Mouse (Mus musculus) lung, embryonic 15.5 days (tissue): ENCODE data around the gene Cpeb4. TPM values are rescaled to one million over a fixed set of nuclear protein-coding genes. Genes with fewer than 3 reads are reported as not detected.
"Not testable (repeated sequence)": the region's sequence is repeated elsewhere in the genome, so short reads cannot be mapped to it uniquely, and the experiment has no call there.

ENCODE experiments used
- ATAC-seq: fragments of 200-750 bp; cut with Nextera tagmentation; 2 replicates; pipeline ENCODE4 v1.8.0; 2017; ENCODE audit warnings: moderate number of reproducible peaks, borderline replicate concordance; ENCODE audit not compliant: low FRiP score, low TSS enrichment; ENCODE audit errors: extremely low read depth
- H3K27ac ChIP-seq: fragments of 300-500 bp; sonication (generic); 2 replicates; pipeline ENCODE4 v1.5.1; 2015; ENCODE audit warnings: moderate library complexity, mild to moderate bottlenecking, inconsistent platforms
- H3K27me3 ChIP-seq: fragments of 300-500 bp; sonication (generic); 2 replicates; pipeline ENCODE4 v1.6.1; 2015; ENCODE audit warnings: inconsistent platforms
- H3K36me3 ChIP-seq: fragments of 300-500 bp; sonication (generic); 2 replicates; pipeline ENCODE4 v1.6.1; 2015; ENCODE audit warnings: inconsistent platforms
- H3K4me1 ChIP-seq: fragments of 300-500 bp; sonication (generic); 2 replicates; pipeline ENCODE4 v1.6.1; 2015; ENCODE audit warnings: inconsistent platforms
- H3K4me2 ChIP-seq: fragments of 300-500 bp; sonication (generic); 2 replicates; pipeline ENCODE4 v1.6.1; 2015; ENCODE audit warnings: inconsistent platforms, mild to moderate bottlenecking, moderate library complexity
- H3K4me3 ChIP-seq: fragments of 300-500 bp; sonication (generic); 2 replicates; pipeline ENCODE4 v1.5.1; 2015; ENCODE audit warnings: mild to moderate bottlenecking, inconsistent platforms
- H3K9ac ChIP-seq: fragments of 300-500 bp; sonication (generic); 2 replicates; pipeline ENCODE4 v1.6.1; 2015; ENCODE audit warnings: inconsistent platforms
- H3K9me3 ChIP-seq: fragments of 300-500 bp; sonication (generic); 2 replicates; pipeline ENCODE4 v1.6.1; 2016; ENCODE audit warnings: inconsistent platforms
- WGBS: fragments of 180-500 bp; shearing (Covaris S2); methylation state at CpG from one replicate; pipeline ENCODE4 v1.1.7; 2015; 5-methylcytosine and 5-hydroxymethylcytosine counted together
- polyA plus RNA-seq: library from polyadenylated mRNA; unstranded; fragments of >200 nt; fragmentation: Nextera tagmentation; extraction: Ambion mirVana; gene quantifications from 2 replicates; pipeline ENCODE4 v1.2.1, GENCODE M21; 2015

The Cpeb4 gene
- polyA plus RNA-seq, 1 experiment from 2014 or later, result 3.3 TPM

DNA sequence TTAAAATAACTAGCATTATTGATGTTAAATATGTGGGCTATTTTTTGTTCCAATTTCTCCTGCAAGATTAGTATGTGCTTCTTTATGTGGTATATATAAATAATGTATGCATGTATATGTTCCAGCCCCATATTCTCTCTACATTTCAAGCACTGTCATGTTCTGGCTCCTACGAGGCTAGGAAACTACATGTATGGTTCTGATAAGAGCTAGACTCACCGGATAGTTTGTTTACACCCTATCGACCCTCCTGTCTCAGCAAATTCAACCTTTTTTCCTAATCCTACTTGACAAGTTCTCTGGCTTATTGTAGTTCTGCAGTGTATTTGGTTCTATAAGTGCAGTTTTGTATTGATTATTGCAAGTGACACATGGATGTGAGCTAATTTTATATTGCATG lies 36.7 kb upstream of the Cpeb4 start:
- H3K9ac ChIP-seq, result no peak overlapping the region
- H3K4me2 ChIP-seq, result no peak overlapping the region
- no peaks in the 10 kb centered on the region for H3K27me3 ChIP-seq
- no peak overlapping the region for H3K27ac ChIP-seq
- H3K4me1 ChIP-seq, result peaks cover 19% of the 10 kb centered on the region; the same call in 1 of the 2 replicates
- no peak for ATAC-seq
- 47% methylated on average over 3 of the region's 3 CpGs for whole genome bisulfite sequencing
- no peaks in the 10 kb centered on the region for H3K9me3 ChIP-seq
- no peak overlapping the region for H3K4me3 ChIP-seq
- H3K36me3 ChIP-seq, result no peaks in the 10 kb centered on the region

DNA sequence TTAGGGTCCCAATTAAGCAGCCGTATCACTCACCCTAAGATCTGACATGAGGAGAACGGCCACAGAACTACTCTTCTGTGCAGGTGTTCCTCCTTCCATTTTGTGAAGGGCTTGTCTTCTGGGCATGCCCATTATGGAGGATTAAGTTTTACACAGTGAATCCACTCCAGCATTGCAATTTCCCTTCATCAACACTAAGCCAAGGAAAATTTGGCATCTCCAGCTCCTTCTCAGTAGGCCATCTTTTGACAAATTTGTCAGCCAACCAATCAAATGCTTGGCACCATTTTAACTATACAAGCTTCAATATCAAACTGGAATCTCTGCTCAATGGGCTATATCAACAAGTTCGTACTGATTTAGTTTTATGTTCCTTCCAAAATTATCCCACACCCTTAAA lies 34.8 kb upstream of the Cpeb4 start:
- no peak overlapping the region for H3K9ac ChIP-seq
- H3K36me3 ChIP-seq, result no peaks in the 10 kb centered on the region
- peaks cover 12% of the 10 kb centered on the region; the same call in 1 of the 2 replicates for H3K4me1 ChIP-seq
- no peak overlapping the region for H3K4me3 ChIP-seq
- H3K9me3 ChIP-seq, result no peaks in the 10 kb centered on the region
- ATAC-seq, result no peak
- no peak overlapping the region for H3K27ac ChIP-seq
- no peaks in the 10 kb centered on the region for H3K27me3 ChIP-seq
- 92% methylated on average over 3 of the region's 3 CpGs for WGBS
- H3K4me2 ChIP-seq, result no peak overlapping the region

GRCm38 (mm10) chr11:31837753-31838152 lies 34.3 kb upstream of the Cpeb4 start:
- Histone ChIP-seq H3K27me3 (no peaks in the 10 kb centered on the region), H3K4me1 (peaks cover 12% of the 10 kb centered on the region; the same call in 1 of the 2 replicates), H3K36me3 (no peaks in the 10 kb centered on the region), H3K9me3 (no peaks in the 10 kb centered on the region), H3K27ac (no peak overlapping the region), H3K9ac (no peak overlapping the region), H3K4me3 (no peak overlapping the region), H3K4me2 (no peak overlapping the region)
- no peak for ATAC-seq
- WGBS, result 82% methylated on average over 4 of the region's 4 CpGs

- no peaks in the 10 kb centered on the region for H3K9me3 ChIP-seq
- no peaks in the 10 kb centered on the region for H3K36me3 ChIP-seq
- H3K4me3 ChIP-seq, result no peak overlapping the region
- no peak overlapping the region for H3K4me2 ChIP-seq
- peaks cover 12% of the 10 kb centered on the region; the same call in 1 of the 2 replicates for H3K4me1 ChIP-seq
- H3K9ac ChIP-seq, result no peak overlapping the region
- peak; percentile 75 for ATAC-seq
- H3K27me3 ChIP-seq, result no peaks in the 10 kb centered on the region
- H3K27ac ChIP-seq, result 0 out of 2 replicates have a peak overlapping the region, but pooled peaks have one; percentile 16
- WGBS, result 33% methylated on average over 7 of the region's 7 CpGs
Measured at GRCm38 (mm10) chr11:31838442-31839083, 33.4 kb upstream of the Cpeb4 start.

- H3K4me2 ChIP-seq, result no peak overlapping the region
Measured at GRCm38 (mm10) chr11:31839084-31839460, 32.9 kb upstream of the Cpeb4 start.

GRCm38 (mm10) chr11:31842171-31842959 lies 29.6 kb upstream of the Cpeb4 start:
- no peak for ATAC-seq
- WGBS, result 74% methylated on average over 5 of the region's 5 CpGs

More at GRCm38 (mm10) chr11:31839084-31839460, 32.9 kb upstream of the Cpeb4 start:
- Histone ChIP-seq H3K27ac (0 out of 2 replicates have a peak overlapping the region, but pooled peaks have one; percentile 16), H3K27me3 (no peaks in the 10 kb centered on the region), H3K36me3 (no peaks in the 10 kb centered on the region), H3K4me3 (no peak overlapping the region), H3K9me3 (no peaks in the 10 kb centered on the region), H3K9ac (no peak overlapping the region), H3K4me1 (peaks cover 12% of the 10 kb centered on the region; the same call in 1 of the 2 replicates)
- ATAC-seq, result no peak
- 68% methylated on average over 6 of the region's 6 CpGs for WGBS

DNA sequence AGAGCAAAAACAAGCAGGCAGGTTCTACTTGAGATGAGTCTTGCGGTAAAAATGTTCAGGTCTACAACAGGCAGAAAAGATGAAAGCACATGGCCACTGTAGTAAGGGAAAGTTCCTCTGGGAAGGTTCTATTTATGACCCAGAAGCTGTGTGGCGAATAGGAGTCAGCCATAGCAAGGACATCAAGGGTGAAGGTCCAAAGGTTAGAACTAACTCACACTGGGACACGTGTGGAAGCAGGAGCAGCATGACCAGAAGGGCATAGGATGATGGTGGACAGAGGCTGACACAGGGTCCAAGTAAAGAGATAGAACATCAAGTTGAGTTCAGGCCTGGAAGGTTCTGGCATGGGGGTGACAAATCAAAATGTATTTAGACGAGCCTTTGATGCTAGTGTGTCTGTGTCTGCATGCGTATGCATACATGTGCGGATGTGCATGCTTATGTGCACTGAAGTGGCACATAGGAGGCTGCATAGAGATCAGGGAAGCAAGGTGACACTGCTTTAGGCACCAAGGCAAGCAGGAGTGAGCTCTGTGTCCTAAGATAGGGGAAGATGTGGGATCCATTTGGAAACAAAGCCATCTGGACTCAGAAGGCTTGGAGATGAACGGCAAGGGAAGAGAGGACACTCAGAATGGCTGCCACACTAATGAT lies 28.7 kb upstream of the Cpeb4 start:
- Histone ChIP-seq H3K27me3 (no peaks in the 10 kb centered on the region), H3K4me1 (peaks cover 11% of the 10 kb centered on the region; the same call in 1 of the 2 replicates), H3K9ac (no peak overlapping the region), H3K27ac (no peak overlapping the region), H3K36me3 (no peaks in the 10 kb centered on the region), H3K9me3 (no peaks in the 10 kb centered on the region), H3K4me2 (no peak overlapping the region), H3K4me3 (no peak overlapping the region)
- ATAC-seq, result no peak
- 82% methylated on average over 7 of the region's 7 CpGs for WGBS

More at GRCm38 (mm10) chr11:31842171-31842959, 29.6 kb upstream of the Cpeb4 start:
- Histone ChIP-seq H3K36me3 (no peaks in the 10 kb centered on the region), H3K9me3 (no peaks in the 10 kb centered on the region), H3K4me2 (no peak overlapping the region), H3K27ac (no peak overlapping the region), H3K9ac (no peak overlapping the region), H3K27me3 (no peaks in the 10 kb centered on the region), H3K4me1 (peaks cover 12% of the 10 kb centered on the region; the same call in 1 of the 2 replicates), H3K4me3 (no peak overlapping the region)

DNA sequence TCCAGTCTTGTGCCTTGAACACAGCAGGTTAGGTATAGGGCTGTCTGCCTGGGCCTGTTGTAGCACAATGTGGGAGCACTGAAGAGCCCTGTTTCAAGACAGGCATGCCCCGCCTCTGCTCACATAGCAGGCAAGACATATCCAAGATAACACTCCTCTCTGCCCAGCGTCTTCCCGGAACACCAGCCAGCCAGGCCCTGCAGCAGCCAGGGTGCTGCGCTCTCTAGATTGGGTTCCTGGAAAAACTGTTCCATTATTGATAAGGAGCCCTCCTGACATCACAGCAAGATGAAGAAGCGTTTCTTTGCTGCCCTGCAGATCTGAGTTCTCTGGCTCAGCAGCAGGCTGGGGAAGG lies 28.2 kb upstream of the Cpeb4 start:
- WGBS, result 50% methylated on average over 5 of the region's 5 CpGs
- Histone ChIP-seq H3K27ac (no peak overlapping the region), H3K27me3 (no peaks in the 10 kb centered on the region), H3K9ac (no peak overlapping the region), H3K4me3 (no peak overlapping the region), H3K4me2 (no peak overlapping the region), H3K36me3 (no peaks in the 10 kb centered on the region), H3K9me3 (no peaks in the 10 kb centered on the region), H3K4me1 (peaks cover 6% of the 10 kb centered on the region; the same call in 1 of the 2 replicates)
- ATAC-seq, result peak; percentile 74; the same call in 1 of the 2 replicates

- not testable (repeated sequence) for H3K4me3 ChIP-seq, H3K36me3 ChIP-seq, H3K4me2 ChIP-seq, H3K9ac ChIP-seq, H3K4me1 ChIP-seq, ATAC-seq, H3K9me3 ChIP-seq, H3K27me3 ChIP-seq, H3K27ac ChIP-seq
- 90% methylated on average over 1 of the region's 1 CpGs for WGBS
Measured at GRCm38 (mm10) chr11:31845111-31845510, 26.9 kb upstream of the Cpeb4 start.

GRCm38 (mm10) chr11:31846771-31847468 lies 25.1 kb upstream of the Cpeb4 start:
- no peak for ATAC-seq
- WGBS, result 74% methylated on average over 9 of the region's 9 CpGs
- H3K4me3 ChIP-seq, result no peak overlapping the region
- H3K9ac ChIP-seq, result no peak overlapping the region
- H3K36me3 ChIP-seq, result no peaks in the 10 kb centered on the region
- no peak overlapping the region for H3K27ac ChIP-seq
- no peak overlapping the region for H3K4me2 ChIP-seq
- H3K4me1 ChIP-seq, result peaks cover 6% of the 10 kb centered on the region; the same call in 1 of the 2 replicates
- H3K27me3 ChIP-seq, result no peaks in the 10 kb centered on the region
- H3K9me3 ChIP-seq, result no peaks in the 10 kb centered on the region

DNA sequence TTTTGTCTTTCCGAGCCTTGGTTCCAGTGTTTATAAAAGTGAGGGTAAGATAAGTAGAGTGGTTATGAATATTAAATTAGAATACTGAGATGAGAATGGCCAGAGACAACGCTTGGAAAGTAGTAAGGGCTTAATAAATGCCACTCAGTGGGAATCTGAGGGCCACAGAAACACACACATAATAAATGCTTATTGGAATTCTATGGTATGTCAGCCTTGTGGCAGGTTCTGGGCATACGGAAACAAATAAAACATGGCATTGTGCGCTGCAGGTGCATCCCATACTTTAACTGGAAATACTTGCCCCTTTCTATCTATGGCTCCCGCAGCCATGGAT lies 24.6 kb upstream of the Cpeb4 start:
- WGBS, result 82% methylated on average over 5 of the region's 5 CpGs
- ATAC-seq, result no peak
- no peaks in the 10 kb centered on the region for H3K9me3 ChIP-seq
- no peak overlapping the region for H3K27ac ChIP-seq
- no peak overlapping the region for H3K4me2 ChIP-seq
- no peaks in the 10 kb centered on the region for H3K36me3 ChIP-seq
- no peaks in the 10 kb centered on the region for H3K27me3 ChIP-seq
- no peak overlapping the region for H3K9ac ChIP-seq
- H3K4me3 ChIP-seq, result no peak overlapping the region
- H3K4me1 ChIP-seq, result peaks cover 8% of the 10 kb centered on the region; the same call in 1 of the 2 replicates
